In the genomic region with DNA sequence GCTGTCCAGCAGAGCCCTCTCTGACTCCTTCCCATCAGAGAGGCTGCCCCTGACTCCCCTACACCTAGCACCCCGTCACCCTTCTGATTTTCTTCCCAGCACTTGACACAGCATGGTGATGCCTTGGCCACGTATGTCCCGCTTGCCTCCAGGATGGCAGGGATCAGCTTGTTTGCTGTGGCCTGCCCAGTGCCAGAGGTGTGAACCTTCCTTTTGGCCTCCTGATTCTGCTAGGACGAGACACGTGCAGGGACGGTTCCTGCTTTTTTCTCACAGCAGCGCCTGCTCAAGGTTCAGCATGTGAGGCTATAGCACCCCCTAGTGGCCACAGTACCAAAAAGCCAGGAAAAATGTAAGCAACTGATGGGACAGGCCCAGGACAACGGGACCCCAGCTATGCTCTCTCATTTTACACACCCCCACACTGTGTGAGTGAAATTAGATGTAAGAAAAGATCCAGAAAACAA, we compare ENCODE assay signal across 8 mouse cellular contexts.
DNase-seq lines count a peak whose midpoint lies in the region; ATAC-seq and TF ChIP-seq lines count a peak whose summit lies in the region.

No protein-coding gene starts in this region.

- peak; percentile 97 for DNase-seq in MEL (ENCODE audit: low read depth, low spot score)
- DNase-seq in cerebellum, adult 8-10 months: peak; percentile 88
- DNase-seq in frontal cortex, postnatal 10 days (ENCODE audit: low spot score in 2 of 2): peak; percentile 59 to 81
- DNase-seq in layer of hippocampus, postnatal 10 days (ENCODE audit: low spot score in 2 of 2): peak; percentile 91
- peak; percentile 90 for DNase-seq in lung, postnatal 10 days
- peak; percentile 72 for DNase-seq in ovary, postnatal 36 days (ENCODE audit: low spot score)
- peak; percentile 86 for DNase-seq in thymus, postnatal 25 days

- no peaks in the 10 kb centered on the region for H3K79me2 ChIP-seq in MEL (ENCODE audit: control insufficient read depth, insufficient read depth, low read length, poor library complexity)

- H3K9ac ChIP-seq in MEL (ENCODE audit: control insufficient read depth, low read depth, low read length, poor library complexity, severe bottlenecking): peak overlapping the region; percentile 68
- no peak overlapping the region for H3K9ac ChIP-seq in hindbrain, embryonic 12.5 days

- peak overlapping the region; percentile 67 for H3K27ac ChIP-seq in MEL (ENCODE audit: control insufficient read depth, low read depth, low read length)
- no peak overlapping the region for H3K27ac ChIP-seq in hindbrain, embryonic 12.5 days

- TF ChIP-seq EP300 in MEL (IDR thresholded peaks at IDR 0.05; ENCODE audit: low read depth in 1 of 2, low read length in 2 of 2): no peak; a peak in 1 of 4 replicates

- TF ChIP-seq CTCF in MEL (IDR thresholded peaks at IDR 0.05 in 2 of 3, conservative IDR thresholded peaks at IDR 0.05 in 1 of 3; ENCODE audit: control insufficient read depth in 1 of 3, insufficient read depth in 1 of 3, low read depth in 2 of 3, low read length in 3 of 3, poor library complexity in 1 of 3, severe bottlenecking in 1 of 3): peak; percentile 94 to 99 (median 98)

- TF ChIP-seq RAD21 in MEL (IDR thresholded peaks at IDR 0.05; ENCODE audit: low read depth, low read length): peak; percentile 97

- H3K27me3 ChIP-seq in MEL (ENCODE audit: control insufficient read depth in 1 of 2, insufficient read depth in 2 of 2, low read length in 2 of 2): no peaks in the 10 kb centered on the region
- peaks cover 7% of the 10 kb centered on the region; the same call in 1 of the 2 replicates for H3K27me3 ChIP-seq in hindbrain, embryonic 12.5 days

- WGBS in hindbrain, embryonic 12.5 days: 10% methylated on average over 8 of the region's 8 CpGs

- H3K36me3 ChIP-seq in MEL (ENCODE audit: control insufficient read depth in 1 of 2, insufficient read depth in 2 of 2, low read length in 2 of 2): peaks cover 0 to 6% of the 10 kb centered on the region in 2 experiments; a peak in 2 of 4 replicates
- H3K36me3 ChIP-seq in hindbrain, embryonic 12.5 days: no peaks in the 10 kb centered on the region

- no peak for TF ChIP-seq POLR2A in MEL (IDR thresholded peaks at IDR 0.05; ENCODE audit: control insufficient read depth in 1 of 2, insufficient read depth in 1 of 2, low read depth in 1 of 2, low read length in 2 of 2, poor library complexity in 1 of 2)

- peak overlapping the region in 1 of 2 experiments; percentile 46; a peak in 2 of 4 replicates for H3K4me3 ChIP-seq in MEL (ENCODE audit: control insufficient read depth in 1 of 2, insufficient read depth in 1 of 2, low read depth in 2 of 2, low read length in 2 of 2)
- H3K4me3 ChIP-seq in hindbrain, embryonic 12.5 days: no peak overlapping the region

- H3K4me1 ChIP-seq in MEL (ENCODE audit: control insufficient read depth in 1 of 2, insufficient read depth in 2 of 2, low read length in 2 of 2): peaks cover 0 to 9% of the 10 kb centered on the region in 2 experiments; a peak in 2 of 4 replicates
- H3K4me1 ChIP-seq in hindbrain, embryonic 12.5 days: peaks cover 10% of the 10 kb centered on the region

- H3K4me2 ChIP-seq in hindbrain, embryonic 12.5 days (replicated peaks): peak overlapping the region; percentile 34

- peak; percentile 35 for ATAC-seq in hindbrain, embryonic 12.5 days (ENCODE audit: low FRiP score)

- no peaks in the 10 kb centered on the region for H3K9me3 ChIP-seq in MEL (replicated peaks; ENCODE audit: insufficient read depth, low read length)
- no peaks in the 10 kb centered on the region for H3K9me3 ChIP-seq in hindbrain, embryonic 12.5 days (replicated peaks)

TF ChIP-seq in MEL, 35 proteins besides CTCF, POLR2A, EP300 and RAD21:
- TF ChIP-seq USF1 (IDR thresholded peaks at IDR 0.05; ENCODE audit: low read depth, low read length): peak; percentile 77
- 0 out of 2 replicates have a peak, but pooled peaks have one; percentile 11 for TF ChIP-seq JUND (IDR thresholded peaks at IDR 0.05; ENCODE audit: low read depth, low read length)
- peak; percentile 88; the same call in 1 of the 2 replicates for TF ChIP-seq SIN3A (IDR thresholded peaks at IDR 0.05; ENCODE audit: low read length)
- TF ChIP-seq MYC (IDR thresholded peaks at IDR 0.05; ENCODE audit: low read depth, low read length): peak; percentile 99
- no peak for TF ChIP-seq MAFK (IDR thresholded peaks at IDR 0.05; ENCODE audit: borderline replicate concordance, low read depth, low read length)
- TF ChIP-seq POLR2AphosphoS5 (IDR thresholded peaks at IDR 0.05; ENCODE audit: borderline replicate concordance, low read depth, low read length): no peak
- TF ChIP-seq ZC3H11A (IDR thresholded peaks at IDR 0.05; ENCODE audit: low read depth, low read length): peak; percentile 87
- TF ChIP-seq ZNF384 (IDR thresholded peaks at IDR 0.05; ENCODE audit: low read depth, low read length): peak; percentile 72
- TF ChIP-seq SMC3 (IDR thresholded peaks at IDR 0.05; ENCODE audit: low read depth, low read length): peak; percentile 84
- peak; percentile 31; the same call in 1 of the 2 replicates for TF ChIP-seq TBP (IDR thresholded peaks at IDR 0.05; ENCODE audit: low read depth, low read length)
- TF ChIP-seq CHD2 (IDR thresholded peaks at IDR 0.05; ENCODE audit: low read length): no peak
- TF ChIP-seq MAX (IDR thresholded peaks at IDR 0.05; ENCODE audit: low read length): peak; percentile 99
- TF ChIP-seq ZMIZ1 (IDR thresholded peaks at IDR 0.05; ENCODE audit: low read depth, low read length): no peak
- TF ChIP-seq NRF1 (IDR thresholded peaks at IDR 0.05; ENCODE audit: insufficient read depth, low read depth, low read length, poor library complexity, severe bottlenecking): peak; percentile 50
- peak; percentile 34; the same call in 1 of the 2 replicates for TF ChIP-seq HCFC1 (IDR thresholded peaks at IDR 0.05; ENCODE audit: low read depth, low read length)
- no peak for TF ChIP-seq POLR2AphosphoS2 (IDR thresholded peaks at IDR 0.05; ENCODE audit: low read length)
- peak; percentile 98 for TF ChIP-seq MXI1 (IDR thresholded peaks at IDR 0.05; ENCODE audit: low read depth, low read length)
- TF ChIP-seq BHLHE40 (IDR thresholded peaks at IDR 0.05; ENCODE audit: borderline replicate concordance, low read depth, low read length): peak; percentile 94
